Mouse (Mus musculus): ENCODE measurements around the gene Arhgap22. TPM values are rescaled to one million over a fixed set of nuclear protein-coding genes. Genes with fewer than 3 reads are reported as not detected.

The Arhgap22 gene
- polyA plus RNA-seq, 1 experiment from 2014 or later = 2.1 TPM

GRCm38 (mm10) chr14:33250956-33251745, 37.3 kb downstream of the Arhgap22 start:
- DNase-seq (ENCODE audit: low spot score) = no peak
- H3K4me1 ChIP-seq = peaks cover 30% of the 10 kb centered on the region
- no peaks in the 10 kb centered on the region for H3K36me3 ChIP-seq
- peaks cover 42% of the 10 kb centered on the region for H3K27me3 ChIP-seq (ENCODE audit: low read depth, poor library complexity, severe bottlenecking)
- WGBS = 7% methylated on average over 13 of the region's 13 CpGs
- no peaks in the 10 kb centered on the region for H3K9me3 ChIP-seq (replicated peaks)
- peak overlapping the region; percentile 61 for H3K4me3 ChIP-seq
- H3K27ac ChIP-seq (replicated peaks) = no peak overlapping the region

GRCm38 (mm10) chr14:33258256-33258655, 44.4 kb downstream of the Arhgap22 start:
- Histone ChIP-seq H3K27me3 (ENCODE audit: low read depth, poor library complexity, severe bottlenecking) (no peaks in the 10 kb centered on the region), H3K4me1 (no peaks in the 10 kb centered on the region), H3K27ac (replicated peaks) (no peak overlapping the region), H3K9me3 (replicated peaks) (no peaks in the 10 kb centered on the region), H3K4me3 (no peak overlapping the region), H3K36me3 (no peaks in the 10 kb centered on the region)
- WGBS = 88% methylated on average over 5 of the region's 5 CpGs
- DNase-seq (ENCODE audit: low spot score) = no peak

GRCm38 (mm10) chr14:33260131-33260530, 46.3 kb downstream of the Arhgap22 start:
- H3K4me3 ChIP-seq = no peak overlapping the region
- no peaks in the 10 kb centered on the region for H3K4me1 ChIP-seq
- 88% methylated on average over 6 of the region's 6 CpGs for WGBS
- H3K9me3 ChIP-seq (replicated peaks) = no peaks in the 10 kb centered on the region
- no peak for DNase-seq (ENCODE audit: low spot score)
- no peaks in the 10 kb centered on the region for H3K27me3 ChIP-seq (ENCODE audit: low read depth, poor library complexity, severe bottlenecking)
- no peaks in the 10 kb centered on the region for H3K36me3 ChIP-seq
- no peak overlapping the region for H3K27ac ChIP-seq (replicated peaks)

GRCm38 (mm10) chr14:33264795-33265194, 51.0 kb downstream of the Arhgap22 start:
- H3K36me3 ChIP-seq = no peaks in the 10 kb centered on the region
- no peak overlapping the region for H3K27ac ChIP-seq (replicated peaks)
- H3K9me3 ChIP-seq (replicated peaks) = peaks cover 7% of the 10 kb centered on the region; the same call in 1 of the 2 replicates
- 89% methylated on average over 13 of the region's 13 CpGs for WGBS
- H3K4me3 ChIP-seq = no peak overlapping the region
- H3K4me1 ChIP-seq = no peaks in the 10 kb centered on the region
- no peak for DNase-seq (ENCODE audit: low spot score)
- no peaks in the 10 kb centered on the region for H3K27me3 ChIP-seq (ENCODE audit: low read depth, poor library complexity, severe bottlenecking)

GRCm38 (mm10) chr14:33276240-33276639, 62.4 kb downstream of the Arhgap22 start:
- WGBS = 86% methylated on average over 2 of the region's 2 CpGs
- no peak overlapping the region for H3K27ac ChIP-seq (replicated peaks)
- H3K4me1 ChIP-seq = no peaks in the 10 kb centered on the region
- H3K27me3 ChIP-seq (ENCODE audit: low read depth, poor library complexity, severe bottlenecking) = no peaks in the 10 kb centered on the region
- H3K9me3 ChIP-seq (replicated peaks) = no peaks in the 10 kb centered on the region
- H3K36me3 ChIP-seq = no peaks in the 10 kb centered on the region
- no peak overlapping the region for H3K4me3 ChIP-seq
- no peak for DNase-seq (ENCODE audit: low spot score)

- H3K9me3 ChIP-seq (replicated peaks) = no peaks in the 10 kb centered on the region
- H3K27ac ChIP-seq (replicated peaks) = no peak overlapping the region
- H3K4me1 ChIP-seq = no peaks in the 10 kb centered on the region
- no peaks in the 10 kb centered on the region for H3K27me3 ChIP-seq (ENCODE audit: low read depth, poor library complexity, severe bottlenecking)
- H3K36me3 ChIP-seq = no peaks in the 10 kb centered on the region
- no peak for DNase-seq (ENCODE audit: low spot score)
- 83% methylated on average over 2 of the region's 2 CpGs for WGBS
- H3K4me3 ChIP-seq = no peak overlapping the region
Measured at GRCm38 (mm10) chr14:33278374-33278773, 64.5 kb downstream of the Arhgap22 start.

- WGBS = 96% methylated on average over 2 of the region's 2 CpGs
- no peak for DNase-seq (ENCODE audit: low spot score)
Measured at GRCm38 (mm10) chr14:33280921-33281320, 67.1 kb downstream of the Arhgap22 start.

GRCm38 (mm10) chr14:33282447-33282846, 68.6 kb downstream of the Arhgap22 start:
- WGBS = 95% methylated on average over 4 of the region's 4 CpGs
- DNase-seq (ENCODE audit: low spot score) = no peak
- Histone ChIP-seq H3K36me3 (no peaks in the 10 kb centered on the region), H3K4me3 (no peak overlapping the region), H3K27ac (replicated peaks) (no peak overlapping the region), H3K4me1 (no peaks in the 10 kb centered on the region), H3K27me3 (ENCODE audit: low read depth, poor library complexity, severe bottlenecking) (no peaks in the 10 kb centered on the region), H3K9me3 (replicated peaks) (no peaks in the 10 kb centered on the region)

More at GRCm38 (mm10) chr14:33280921-33281320, 67.1 kb downstream of the Arhgap22 start:
- no peaks in the 10 kb centered on the region for H3K9me3 ChIP-seq (replicated peaks)
- no peaks in the 10 kb centered on the region for H3K36me3 ChIP-seq
- no peaks in the 10 kb centered on the region for H3K27me3 ChIP-seq (ENCODE audit: low read depth, poor library complexity, severe bottlenecking)
- H3K4me1 ChIP-seq = no peaks in the 10 kb centered on the region
- H3K4me3 ChIP-seq = no peak overlapping the region
- H3K27ac ChIP-seq (replicated peaks) = no peak overlapping the region

GRCm38 (mm10) chr14:33287920-33288319, 74.1 kb downstream of the Arhgap22 start:
- H3K4me1 ChIP-seq = no peaks in the 10 kb centered on the region

GRCm38 (mm10) chr14:33290038-33290437, 76.2 kb downstream of the Arhgap22 start:
- H3K4me1 ChIP-seq = no peaks in the 10 kb centered on the region
- H3K36me3 ChIP-seq = no peaks in the 10 kb centered on the region
- H3K27ac ChIP-seq (replicated peaks) = no peak overlapping the region
- no peak for DNase-seq (ENCODE audit: low spot score)
- no peaks in the 10 kb centered on the region for H3K27me3 ChIP-seq (ENCODE audit: low read depth, poor library complexity, severe bottlenecking)
- H3K9me3 ChIP-seq (replicated peaks) = no peaks in the 10 kb centered on the region
- WGBS = 88% methylated on average over 9 of the region's 9 CpGs
- no peak overlapping the region for H3K4me3 ChIP-seq

More at GRCm38 (mm10) chr14:33287920-33288319, 74.1 kb downstream of the Arhgap22 start:
- Histone ChIP-seq H3K4me3 (no peak overlapping the region), H3K36me3 (no peaks in the 10 kb centered on the region), H3K27me3 (ENCODE audit: low read depth, poor library complexity, severe bottlenecking) (no peaks in the 10 kb centered on the region), H3K9me3 (replicated peaks) (no peaks in the 10 kb centered on the region), H3K27ac (replicated peaks) (no peak overlapping the region)
- no peak for DNase-seq (ENCODE audit: low spot score)
- WGBS = 68% methylated on average over 4 of the region's 4 CpGs

- H3K36me3 ChIP-seq = no peaks in the 10 kb centered on the region
- H3K4me1 ChIP-seq = peaks cover 7% of the 10 kb centered on the region; the same call in 1 of the 2 replicates
- no peak overlapping the region for H3K4me3 ChIP-seq
- no peak overlapping the region for H3K27ac ChIP-seq (replicated peaks)
- H3K27me3 ChIP-seq (ENCODE audit: low read depth, poor library complexity, severe bottlenecking) = no peaks in the 10 kb centered on the region
- no peak for DNase-seq (ENCODE audit: low spot score)
- 50% methylated on average over 1 of the region's 1 CpGs for WGBS
- no peaks in the 10 kb centered on the region for H3K9me3 ChIP-seq (replicated peaks)
Measured at GRCm38 (mm10) chr14:33294488-33294887, 80.7 kb downstream of the Arhgap22 start.

GRCm38 (mm10) chr14:33296698-33297341, 83.0 kb downstream of the Arhgap22 start:
- Histone ChIP-seq H3K36me3 (no peaks in the 10 kb centered on the region), H3K9me3 (replicated peaks) (no peaks in the 10 kb centered on the region), H3K4me1 (peaks cover 19% of the 10 kb centered on the region), H3K4me3 (no peak overlapping the region), H3K27me3 (ENCODE audit: low read depth, poor library complexity, severe bottlenecking) (no peaks in the 10 kb centered on the region), H3K27ac (replicated peaks) (no peak overlapping the region)
- 88% methylated on average over 16 of the region's 16 CpGs for whole genome bisulfite sequencing
- DNase-seq (ENCODE audit: low spot score) = no peak

GRCm38 (mm10) chr14:33300591-33300990, 86.8 kb downstream of the Arhgap22 start:
- no peak for DNase-seq (ENCODE audit: low spot score)
- WGBS = 57% methylated on average over 2 of the region's 2 CpGs
- Histone ChIP-seq H3K36me3 (no peaks in the 10 kb centered on the region), H3K9me3 (replicated peaks) (no peaks in the 10 kb centered on the region), H3K27ac (replicated peaks) (peak overlapping the region; percentile 73), H3K4me1 (peaks cover 22% of the 10 kb centered on the region), H3K27me3 (ENCODE audit: low read depth, poor library complexity, severe bottlenecking) (0 out of 2 replicates have a peak, but pooled peaks cover 10% of the 10 kb centered on the region), H3K4me3 (no peak overlapping the region)
